Mouse (Mus musculus): ENCODE results near the gene Herc1.

The Herc1 gene

GRCm38 (mm10) chr9:66520299-66520698 lies 170.0 kb downstream of the Herc1 start:
- DNase-seq (ENCODE audit: low read depth) = no peak

DNA sequence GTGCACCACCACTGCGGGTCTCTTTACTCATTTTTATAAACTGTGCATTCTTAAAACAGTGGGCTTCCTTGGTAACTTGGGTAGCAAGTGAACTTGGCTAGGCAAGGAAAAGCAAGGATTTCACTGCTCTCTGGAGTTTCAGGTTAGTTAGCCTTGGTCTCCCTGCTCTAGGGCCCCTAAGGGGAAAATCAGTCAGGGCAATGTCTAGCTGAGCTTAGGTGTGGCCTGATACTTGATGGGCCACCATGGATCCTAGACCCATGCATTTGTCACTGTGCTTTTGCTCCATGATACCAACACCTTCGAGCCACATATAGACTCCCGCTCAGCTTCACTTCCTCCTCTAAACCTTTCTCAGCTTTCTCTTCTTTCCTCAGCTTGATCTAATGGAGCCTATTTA lies 171.3 kb downstream of the Herc1 start:
- no peak for DNase-seq (ENCODE audit: low read depth)

DNA sequence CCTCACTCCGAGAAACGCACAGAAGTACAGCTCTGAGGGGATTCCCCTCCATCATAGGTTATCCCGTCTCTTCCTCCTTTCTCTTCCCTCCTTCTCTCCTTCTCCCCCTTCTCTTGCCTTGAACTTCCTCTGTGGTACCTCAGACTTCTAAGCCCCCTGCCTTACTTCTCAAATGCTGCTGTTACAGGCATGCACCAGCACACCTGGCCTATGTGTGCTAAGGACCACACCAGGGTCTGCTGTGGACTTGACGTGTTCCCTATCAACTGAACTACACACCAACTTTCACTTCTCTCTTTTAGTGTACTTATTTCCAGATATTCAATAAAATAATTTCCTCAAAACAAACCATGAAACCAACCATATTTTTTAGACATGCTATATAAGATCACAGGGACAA lies 192.5 kb downstream of the Herc1 start:
- no peak for DNase-seq (ENCODE audit: low read depth)
